Mouse (Mus musculus): ENCODE measurements around the gene Gm47969. TPM values are rescaled to one million over a fixed set of nuclear protein-coding genes. Genes with fewer than 3 reads are reported as not detected.

Gm47969 gene
- polyA plus RNA-seq, 1 experiment from 2014 or later = not detected

DNA sequence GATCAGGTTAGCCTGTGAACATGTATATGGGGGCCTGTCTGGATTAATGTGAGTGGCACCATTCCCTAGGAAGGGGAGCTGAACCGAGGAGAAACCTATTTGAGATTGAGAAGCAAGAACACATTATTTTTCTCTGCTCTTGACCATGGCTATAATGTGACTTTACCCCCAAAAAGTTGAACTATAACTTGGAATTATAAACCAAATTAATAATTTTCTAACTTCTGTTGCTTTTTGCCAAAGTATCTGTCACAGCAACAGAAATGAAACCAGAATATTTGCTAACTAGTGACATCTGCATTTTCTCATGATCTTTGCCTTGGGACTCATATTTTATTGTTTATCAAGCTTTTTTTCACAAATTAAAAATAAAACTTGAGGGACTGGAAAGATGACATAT, 28.2 kb upstream of the Gm47969 start:
- Histone ChIP-seq H3K36me3 (ENCODE audit: control insufficient read depth, insufficient read depth) (no peaks in the 10 kb centered on the region), H3K4me2 (replicated peaks; ENCODE audit: low read depth) (no peak overlapping the region), H3K9ac (ENCODE audit: low read depth, low read length) (no peak overlapping the region), H3K4me1 (replicated peaks; ENCODE audit: control insufficient read depth, insufficient read depth, low read length) (no peaks in the 10 kb centered on the region), H3K9me3 (ENCODE audit: control insufficient read depth) (no peaks in the 10 kb centered on the region), H3K27me3 (replicated peaks; ENCODE audit: control insufficient read depth, insufficient read depth, low read length) (no peaks in the 10 kb centered on the region), H3K4me3 (ENCODE audit: low read depth, low read length) (no peak overlapping the region), H3K27ac (ENCODE audit: low read depth, low read length) (no peak overlapping the region)
- WGBS = 32% methylated on average over 1 of the region's 1 CpGs
- no peak for TF ChIP-seq CTCF (IDR thresholded peaks at IDR 0.05; ENCODE audit: low read depth)
- no peak for ATAC-seq

DNA sequence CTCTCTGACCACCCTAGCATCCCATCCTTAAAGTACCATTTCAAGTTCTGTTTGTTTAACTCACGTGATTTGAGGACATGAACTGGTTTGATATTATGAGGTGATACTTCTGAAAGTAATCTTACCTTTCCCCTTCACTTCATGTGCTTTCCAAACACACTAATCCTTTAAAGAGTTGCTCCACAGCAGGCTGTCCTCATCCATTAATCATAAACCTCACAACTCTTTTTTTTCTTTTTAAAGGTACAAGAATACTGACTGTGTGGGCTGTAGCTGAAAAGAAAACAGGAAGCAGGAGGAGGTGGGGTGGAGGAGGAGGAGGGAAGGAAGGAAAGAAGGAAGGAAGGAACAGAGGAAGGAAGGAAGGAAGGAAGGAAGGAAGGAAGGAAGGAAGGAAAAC, 12.8 kb upstream of the Gm47969 start:
- no peaks in the 10 kb centered on the region for H3K27me3 ChIP-seq (replicated peaks; ENCODE audit: control insufficient read depth, insufficient read depth, low read length)
- no peak overlapping the region for H3K27ac ChIP-seq (ENCODE audit: low read depth, low read length)
- no peak overlapping the region for H3K9ac ChIP-seq (ENCODE audit: low read depth, low read length)
- no peaks in the 10 kb centered on the region for H3K36me3 ChIP-seq (ENCODE audit: control insufficient read depth, insufficient read depth)
- 27% methylated on average over 1 of the region's 1 CpGs for WGBS
- H3K4me3 ChIP-seq (ENCODE audit: low read depth, low read length) = no peak overlapping the region
- H3K4me2 ChIP-seq (replicated peaks; ENCODE audit: low read depth) = no peak overlapping the region
- H3K4me1 ChIP-seq (replicated peaks; ENCODE audit: control insufficient read depth, insufficient read depth, low read length) = no peaks in the 10 kb centered on the region
- H3K9me3 ChIP-seq (ENCODE audit: control insufficient read depth) = no peaks in the 10 kb centered on the region
- no peak for TF ChIP-seq CTCF (IDR thresholded peaks at IDR 0.05; ENCODE audit: low read depth)
- ATAC-seq = no peak

DNA sequence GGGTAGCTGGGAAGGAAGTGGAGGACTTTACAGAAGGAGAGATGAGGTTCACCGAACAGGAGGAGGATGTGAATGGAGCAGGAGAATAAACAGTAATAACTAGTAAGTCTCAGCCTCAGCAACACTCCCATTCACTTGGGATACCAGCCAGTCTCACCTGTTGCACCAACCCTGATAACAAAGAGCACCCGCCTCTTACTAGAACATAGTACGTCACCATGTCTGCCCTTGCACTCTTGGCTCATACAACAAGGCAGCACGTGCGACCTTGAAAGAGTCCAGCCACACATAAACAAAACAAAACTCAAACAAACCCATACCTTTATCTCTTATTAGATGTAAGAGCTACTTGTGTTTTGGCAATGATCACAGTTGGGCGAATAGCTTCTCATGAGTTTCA, 12.2 kb upstream of the Gm47969 start:
- no peak overlapping the region for H3K4me2 ChIP-seq (replicated peaks; ENCODE audit: low read depth)
- no peak overlapping the region for H3K9ac ChIP-seq (ENCODE audit: low read depth, low read length)
- no peak for TF ChIP-seq CTCF (IDR thresholded peaks at IDR 0.05; ENCODE audit: low read depth)
- H3K36me3 ChIP-seq (ENCODE audit: control insufficient read depth, insufficient read depth) = no peaks in the 10 kb centered on the region
- ATAC-seq = no peak; the same call in 1 of the 2 replicates
- H3K4me3 ChIP-seq (ENCODE audit: low read depth, low read length) = no peak overlapping the region
- no peak overlapping the region for H3K27ac ChIP-seq (ENCODE audit: low read depth, low read length)
- WGBS = 73% methylated on average over 6 of the region's 6 CpGs
- no peaks in the 10 kb centered on the region for H3K27me3 ChIP-seq (replicated peaks; ENCODE audit: control insufficient read depth, insufficient read depth, low read length)
- no peaks in the 10 kb centered on the region for H3K4me1 ChIP-seq (replicated peaks; ENCODE audit: control insufficient read depth, insufficient read depth, low read length)
- no peaks in the 10 kb centered on the region for H3K9me3 ChIP-seq (ENCODE audit: control insufficient read depth)

DNA sequence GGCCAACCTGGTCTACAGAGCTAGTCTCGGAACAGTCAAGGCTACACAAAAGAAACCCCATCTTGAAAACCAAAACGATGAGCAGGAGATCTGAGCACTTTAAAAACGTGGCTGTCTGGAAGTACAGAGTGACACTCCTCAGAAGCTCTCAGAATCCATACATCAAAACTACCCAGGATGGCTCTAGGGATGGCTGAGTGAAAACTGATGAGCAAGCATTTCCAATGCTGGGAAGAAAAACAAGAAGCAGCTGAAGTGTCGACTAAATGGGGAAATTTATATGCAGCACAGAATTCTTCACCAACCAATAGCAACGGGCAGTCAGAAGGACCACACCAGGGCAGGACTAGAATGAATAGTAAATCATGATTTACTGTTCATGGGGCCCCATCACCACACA, 10.2 kb upstream of the Gm47969 start:
- no peak overlapping the region for H3K4me3 ChIP-seq (ENCODE audit: low read depth, low read length)
- no peak for TF ChIP-seq CTCF (IDR thresholded peaks at IDR 0.05; ENCODE audit: low read depth)
- no peaks in the 10 kb centered on the region for H3K9me3 ChIP-seq (ENCODE audit: control insufficient read depth)
- no peaks in the 10 kb centered on the region for H3K4me1 ChIP-seq (replicated peaks; ENCODE audit: control insufficient read depth, insufficient read depth, low read length)
- WGBS = 71% methylated on average over 5 of the region's 5 CpGs
- no peaks in the 10 kb centered on the region for H3K36me3 ChIP-seq (ENCODE audit: control insufficient read depth, insufficient read depth)
- H3K27ac ChIP-seq (ENCODE audit: low read depth, low read length) = no peak overlapping the region
- H3K4me2 ChIP-seq (replicated peaks; ENCODE audit: low read depth) = no peak overlapping the region
- H3K27me3 ChIP-seq (replicated peaks; ENCODE audit: control insufficient read depth, insufficient read depth, low read length) = no peaks in the 10 kb centered on the region
- ATAC-seq = no peak
- H3K9ac ChIP-seq (ENCODE audit: low read depth, low read length) = no peak overlapping the region

DNA sequence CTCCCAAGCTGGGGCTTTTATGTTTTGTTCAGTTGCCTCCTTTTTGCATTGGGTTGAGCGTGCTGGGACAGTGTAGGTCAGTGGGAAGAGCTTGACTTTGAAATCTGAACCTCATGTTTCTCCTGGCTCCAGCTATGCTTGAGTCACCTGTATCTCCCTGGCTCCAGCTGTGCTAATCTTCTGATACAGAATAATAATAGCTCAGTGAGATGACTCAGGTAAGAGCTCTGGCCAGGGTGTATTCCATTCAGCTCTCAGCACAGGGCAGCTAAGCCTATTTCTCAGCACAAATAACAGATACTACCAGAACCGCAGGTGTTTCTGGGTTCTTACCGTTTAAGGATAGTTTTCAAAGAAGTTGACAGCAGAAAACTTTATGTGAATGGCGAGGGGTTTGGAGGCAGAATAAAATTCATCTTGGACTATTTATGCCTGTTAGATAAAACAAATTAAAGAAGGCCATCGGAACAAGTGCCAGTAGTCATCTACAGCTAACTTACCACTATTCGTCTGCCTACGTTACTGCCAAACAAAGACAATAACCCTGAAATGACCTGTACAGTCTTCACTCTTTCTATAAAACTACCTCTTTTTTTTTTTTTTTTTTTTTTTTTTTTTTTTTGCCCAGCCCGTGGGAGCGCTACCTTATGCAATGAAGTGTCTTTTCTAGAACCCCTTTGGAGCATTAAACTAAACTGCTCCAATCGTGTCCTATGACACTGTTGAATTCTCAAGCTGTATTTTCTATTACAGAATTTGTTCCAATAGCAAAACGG, 7.7 kb upstream of the Gm47969 start:
- no peak overlapping the region for H3K4me3 ChIP-seq (ENCODE audit: low read depth, low read length)
- H3K27ac ChIP-seq (ENCODE audit: low read depth, low read length) = no peak overlapping the region
- no peaks in the 10 kb centered on the region for H3K36me3 ChIP-seq (ENCODE audit: control insufficient read depth, insufficient read depth)
- no peak overlapping the region for H3K9ac ChIP-seq (ENCODE audit: low read depth, low read length)
- 78% methylated on average over 11 of the region's 11 CpGs for WGBS
- no peaks in the 10 kb centered on the region for H3K4me1 ChIP-seq (replicated peaks; ENCODE audit: control insufficient read depth, insufficient read depth, low read length)
- peak overlapping the region; percentile 81; the same call in 1 of the 2 replicates for H3K4me2 ChIP-seq (replicated peaks; ENCODE audit: low read depth)
- peak; percentile 51; the same call in 1 of the 2 replicates for ATAC-seq
- no peak for TF ChIP-seq CTCF (IDR thresholded peaks at IDR 0.05; ENCODE audit: low read depth)
- H3K9me3 ChIP-seq (ENCODE audit: control insufficient read depth) = no peaks in the 10 kb centered on the region
- no peaks in the 10 kb centered on the region for H3K27me3 ChIP-seq (replicated peaks; ENCODE audit: control insufficient read depth, insufficient read depth, low read length)

DNA sequence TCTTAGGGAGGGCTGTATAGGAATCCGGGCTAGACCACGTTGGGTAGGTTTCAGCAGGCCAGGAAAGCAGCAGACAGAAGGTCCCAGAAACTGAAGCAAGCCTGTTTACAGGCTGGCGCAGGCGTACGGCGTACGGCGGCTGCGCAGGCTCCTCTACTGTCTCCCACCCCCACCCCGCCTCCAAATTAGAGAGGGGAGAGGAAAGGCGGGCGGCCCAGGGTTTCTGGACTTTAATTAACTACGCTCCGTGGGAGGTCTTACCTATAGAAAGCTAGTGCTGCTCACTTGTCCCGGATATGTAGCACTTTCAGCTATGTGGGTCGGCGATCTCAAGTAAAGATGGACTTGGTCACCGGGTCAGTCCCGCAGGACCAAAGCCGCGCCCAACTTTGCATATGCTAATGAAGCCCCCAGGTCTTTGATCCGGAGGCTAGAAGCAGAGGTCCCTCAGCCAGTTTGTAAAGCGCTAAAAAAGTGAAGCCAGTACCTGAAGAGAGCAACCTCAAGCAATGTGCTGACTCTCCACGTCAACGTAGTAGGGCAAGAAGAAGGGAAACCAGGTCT, 6.5 kb upstream of the Gm47969 start, which contains the start of gene Slc19a3:
Gene Slc19a3, minus strand, starts transcription at position 340 of the 564 bp plus-strand sequence.
- Histone ChIP-seq H3K4me2 (replicated peaks; ENCODE audit: low read depth) (peak within 1 kb of the TSS; percentile 81), H3K4me3 (ENCODE audit: low read depth, low read length) (peak within 1 kb of the TSS; percentile 50), H3K4me1 (replicated peaks; ENCODE audit: control insufficient read depth, insufficient read depth, low read length) (no peaks in the 10 kb centered on the region), H3K27me3 (replicated peaks; ENCODE audit: control insufficient read depth, insufficient read depth, low read length) (no peaks in the 10 kb centered on the region), H3K27ac (ENCODE audit: low read depth, low read length) (peak within 1 kb of the TSS; percentile 47; the same call in 1 of the 2 replicates), H3K9me3 (ENCODE audit: control insufficient read depth) (no peaks in the 10 kb centered on the region), H3K36me3 (ENCODE audit: control insufficient read depth, insufficient read depth) (no peaks in the 10 kb centered on the region), H3K9ac (ENCODE audit: low read depth, low read length) (peak within 1 kb of the TSS; percentile 52)
- 2% methylated on average over 25 of the region's 25 CpGs for WGBS
- TF ChIP-seq CTCF (IDR thresholded peaks at IDR 0.05; ENCODE audit: low read depth) = no peak
- ATAC-seq = peak; percentile 55
